Mouse (Mus musculus) lung, adult 2 months (tissue): ENCODE measurements around the gene Thsd4.

ENCODE experiments used
- CTCF ChIP-seq: fragments of 200-500 bp; IDR thresholded peaks from 2 replicates; pipeline ENCODE4 v1.5.1; 2011; ENCODE audit warnings: mild to moderate bottlenecking, low read length, control low read depth; ENCODE audit not compliant: insufficient read depth
- POLR2A ChIP-seq: fragments of 200-500 bp; IDR thresholded peaks from 2 replicates; pipeline ENCODE4 v1.6.1; 2011; ENCODE audit warnings: low read depth, mild to moderate bottlenecking, control low read depth, low read length, borderline replicate concordance; ENCODE audit errors: extremely low read depth

GRCm38 (mm10) chr9:60398073-60398472, 123.8 kb downstream of the Thsd4 start:
- TF ChIP-seq CTCF (no peak), POLR2A (no peak)
